16 mouse cellular contexts compared by ENCODE assay signal in the genomic region with DNA sequence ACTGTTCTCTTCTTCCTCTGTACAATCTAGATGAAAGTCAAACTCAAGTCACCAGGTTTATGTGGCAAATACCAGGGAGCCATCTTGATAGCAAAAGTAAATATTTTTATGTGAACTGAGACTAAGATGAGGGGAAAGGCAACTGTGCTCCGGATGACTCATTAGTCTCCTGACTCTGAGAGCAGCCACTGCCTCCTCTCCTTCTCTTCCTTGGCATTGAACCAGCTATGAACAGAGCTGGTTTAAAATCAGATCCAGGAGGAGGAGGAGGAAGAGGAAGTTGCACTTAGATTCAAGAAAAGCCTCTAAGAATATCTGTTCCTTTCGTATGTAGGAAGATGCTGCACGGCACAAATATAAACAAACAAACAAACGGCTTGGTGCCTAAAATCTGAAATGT. TPM values are rescaled to one million over a fixed set of nuclear protein-coding genes. Genes with fewer than 3 reads are reported as not detected.
DNase-seq lines count a peak whose midpoint lies in the region; ATAC-seq and TF ChIP-seq lines count a peak whose summit lies in the region.
"Had no signal": no experiment of that assay in that cellular context is flagged by ENCODE, and none has a peak within 500 bp of the region (broad histone marks: within the 10 kb centered on the region; RNA-seq: fewer than 3 reads in every experiment).

No protein-coding gene starts in this region.

- H3K36me3 ChIP-seq in forebrain, embryonic 11.5 days (ENCODE audit: control insufficient read depth, insufficient read depth, low read length) = no peaks in the 10 kb centered on the region
- H3K36me3 ChIP-seq in kidney, embryonic 15.5 days = no peaks in the 10 kb centered on the region
- H3K36me3 ChIP-seq: forebrain, embryonic 15.5 days; limb, embryonic 15.5 days had no signal

- TF ChIP-seq CTCF in layer of hippocampus, adult 2 months (conservative IDR thresholded peaks at IDR 0.05) = no peak

- H3K27me3 ChIP-seq in forebrain, embryonic 11.5 days (ENCODE audit: control insufficient read depth, insufficient read depth, low read length) = no peaks in the 10 kb centered on the region
- H3K27me3 ChIP-seq in kidney, embryonic 15.5 days = no peaks in the 10 kb centered on the region
- H3K27me3 ChIP-seq: forebrain, embryonic 15.5 days; limb, embryonic 15.5 days had no signal

- ATAC-seq in common myeloid progenitor, adult 5-6 weeks (replicated peaks; ENCODE audit: low read depth, poor library complexity, severe bottlenecking) = peak; percentile 36
- no peak for ATAC-seq in forebrain, embryonic 11.5 days (replicated peaks; ENCODE audit: low FRiP score)
- no peak for ATAC-seq in kidney, embryonic 15.5 days (replicated peaks; ENCODE audit: low FRiP score)
- ATAC-seq: forebrain, embryonic 15.5 days; hindbrain, embryonic 16.5 days had no signal

- no peak overlapping the region for H3K9ac ChIP-seq in forebrain, embryonic 11.5 days (ENCODE audit: low read length)
- H3K9ac ChIP-seq in kidney, embryonic 15.5 days = no peak overlapping the region
- H3K9ac ChIP-seq: forebrain, embryonic 15.5 days; limb, embryonic 15.5 days had no signal

- DNase-seq in layer of hippocampus, adult 2 months (ENCODE audit: low spot score in 2 of 2) = no peak
- no peak for DNase-seq in layer of hippocampus, adult 11-12 months (ENCODE audit: low spot score)
- DNase-seq in urinary bladder, postnatal 14 days (ENCODE audit: low spot score) = peak; percentile 26
- no peak for DNase-seq in urinary bladder, postnatal 4 days (ENCODE audit: low spot score in 2 of 2)
- no peak for DNase-seq in forebrain, embryonic 11.5 days (ENCODE audit: low spot score)
- DNase-seq in cerebellum, postnatal 14 days = no peak
- DNase-seq: cerebellum, adult 8-10 months; heart, postnatal 10 days; kidney, postnatal 10 days; right cerebral cortex, postnatal 14 days; thymus, postnatal 4 days had no signal

- no peak overlapping the region for H3K4me3 ChIP-seq in layer of hippocampus, adult 2 months
- H3K4me3 ChIP-seq in forebrain, embryonic 11.5 days (ENCODE audit: low read depth, low read length) = no peak overlapping the region
- H3K4me3 ChIP-seq in kidney, embryonic 15.5 days (replicated peaks) = no peak overlapping the region
- H3K4me3 ChIP-seq: forebrain, embryonic 15.5 days; limb, embryonic 15.5 days had no signal

- no peak overlapping the region for H3K4me2 ChIP-seq in forebrain, embryonic 11.5 days (ENCODE audit: low read depth, low read length, severe bottlenecking)
- H3K4me2 ChIP-seq in kidney, embryonic 15.5 days = no peak overlapping the region
- H3K4me2 ChIP-seq: forebrain, embryonic 15.5 days; limb, embryonic 15.5 days had no signal

- H3K9me3 ChIP-seq in forebrain, embryonic 11.5 days (ENCODE audit: control insufficient read depth, low read length) = no peaks in the 10 kb centered on the region
- no peaks in the 10 kb centered on the region for H3K9me3 ChIP-seq in kidney, embryonic 15.5 days (replicated peaks)
- H3K9me3 ChIP-seq: forebrain, embryonic 15.5 days; limb, embryonic 15.5 days had no signal

- no peaks in the 10 kb centered on the region for H3K4me1 ChIP-seq in forebrain, embryonic 11.5 days (replicated peaks; ENCODE audit: control insufficient read depth, insufficient read depth, low read length)
- H3K4me1 ChIP-seq in kidney, embryonic 15.5 days = no peaks in the 10 kb centered on the region
- H3K4me1 ChIP-seq: forebrain, embryonic 15.5 days; limb, embryonic 15.5 days had no signal

- 85% methylated on average over 4 of the region's 4 CpGs for WGBS in forebrain, embryonic 11.5 days
- WGBS in kidney, embryonic 15.5 days = 64% methylated on average over 4 of the region's 4 CpGs

- 0 out of 2 replicates have a peak overlapping the region, but pooled peaks have one; percentile 5 for H3K27ac ChIP-seq in layer of hippocampus, adult 2 months
- no peak overlapping the region for H3K27ac ChIP-seq in forebrain, embryonic 11.5 days (ENCODE audit: low read depth, low read length)
- H3K27ac ChIP-seq in kidney, embryonic 15.5 days = no peak overlapping the region
- H3K27ac ChIP-seq: forebrain, embryonic 15.5 days; limb, embryonic 15.5 days had no signal

RNA-seq across cellular contexts. Expression of a gene that starts 22.1 kb away (rescaled TPM):
- total RNA-seq in layer of hippocampus, adult 2 months (2021) = 1 to 10 TPM; 2.5 to 2.9 TPM
- total RNA-seq in common myeloid progenitor, adult 5-6 weeks (2017) = 32.7 and 44.2 TPM in 2 replicates
- 2.0 and 2.7 TPM in 2 replicates for polyA plus RNA-seq in forebrain, embryonic 11.5 days (2014; fragmentation: Nextera tagmentation; extraction: Ambion mirVana)
- 5.2 and 6.0 TPM in 2 replicates for polyA plus RNA-seq in kidney, embryonic 15.5 days (2015; fragmentation: Nextera tagmentation; extraction: Ambion mirVana)
